Comparison of ENCODE assay signal across 8 mouse cellular contexts in genomic region chr4:98004108-98004625, GRCm38 (mm10).
DNase-seq lines count a peak whose midpoint lies in the region; ATAC-seq lines count a peak whose summit lies in the region.

No protein-coding gene starts in this region.

- 9% methylated on average over 11 of the region's 11 CpGs for WGBS in embryonic facial prominence, embryonic 14.5 days
- WGBS in midbrain, embryonic 12.5 days, result 8% methylated on average over 11 of the region's 11 CpGs
- WGBS in stomach, embryonic 15.5 days, result 11% methylated on average over 11 of the region's 11 CpGs

- H3K9me3 ChIP-seq in embryonic facial prominence, embryonic 14.5 days (ENCODE audit: control insufficient read depth, low read length), result no peaks in the 10 kb centered on the region
- no peaks in the 10 kb centered on the region for H3K9me3 ChIP-seq in midbrain, embryonic 12.5 days
- no peaks in the 10 kb centered on the region for H3K9me3 ChIP-seq in stomach, embryonic 15.5 days

- ATAC-seq in embryonic facial prominence, embryonic 14.5 days (ENCODE audit: low read depth), result peak; percentile 91
- ATAC-seq in midbrain, embryonic 12.5 days (ENCODE audit: low FRiP score, low read depth), result peak; percentile 76
- peak; percentile 89 for ATAC-seq in stomach, embryonic 15.5 days (ENCODE audit: insufficient read depth, low FRiP score, low read depth)

- peak overlapping the region; percentile 90 for H3K27ac ChIP-seq in embryonic facial prominence, embryonic 14.5 days (replicated peaks; ENCODE audit: low read depth, low read length)
- peak overlapping the region; percentile 77 for H3K27ac ChIP-seq in midbrain, embryonic 12.5 days (replicated peaks)
- peak overlapping the region; percentile 91 for H3K27ac ChIP-seq in stomach, embryonic 15.5 days

- H3K4me2 ChIP-seq in embryonic facial prominence, embryonic 14.5 days (ENCODE audit: low read depth, low read length), result peak overlapping the region; percentile 24
- H3K4me2 ChIP-seq in midbrain, embryonic 12.5 days (replicated peaks), result 0 out of 2 replicates have a peak overlapping the region, but pooled peaks have one; percentile 23
- peak overlapping the region; percentile 35 for H3K4me2 ChIP-seq in stomach, embryonic 15.5 days

- peak overlapping the region; percentile 45; the same call in 1 of the 2 replicates for H3K9ac ChIP-seq in embryonic facial prominence, embryonic 14.5 days (ENCODE audit: low read depth, low read length)
- H3K9ac ChIP-seq in midbrain, embryonic 12.5 days (replicated peaks), result no peak overlapping the region
- H3K9ac ChIP-seq in stomach, embryonic 15.5 days, result no peak overlapping the region

- H3K4me1 ChIP-seq in embryonic facial prominence, embryonic 14.5 days (ENCODE audit: control insufficient read depth, insufficient read depth, low read length), result peaks cover 21% of the 10 kb centered on the region
- H3K4me1 ChIP-seq in midbrain, embryonic 12.5 days, result peaks cover 32% of the 10 kb centered on the region
- peaks cover 30% of the 10 kb centered on the region for H3K4me1 ChIP-seq in stomach, embryonic 15.5 days

- intact Hi-C loops in left cerebral cortex, postnatal 4 days (cut with DNase I), result no loop called here

- peak; percentile 81 for DNase-seq in adrenal gland, postnatal 10 days
- DNase-seq in embryonic facial prominence, embryonic 14.5 days (ENCODE audit: low spot score), result peak; percentile 93
- peak; percentile 78 for DNase-seq in heart, adult 8-10 months (ENCODE audit: low spot score)
- peak; percentile 65 to 70 for DNase-seq in kidney, adult 8-10 months
- DNase-seq in left cerebral cortex, postnatal 4 days, result peak; percentile 61
- DNase-seq in thymus, postnatal 36 days, result no peak

- H3K27me3 ChIP-seq in embryonic facial prominence, embryonic 14.5 days (replicated peaks; ENCODE audit: control insufficient read depth, insufficient read depth, low read length), result no peaks in the 10 kb centered on the region
- 0 out of 2 replicates have a peak, but pooled peaks cover 3% of the 10 kb centered on the region for H3K27me3 ChIP-seq in midbrain, embryonic 12.5 days
- no peaks in the 10 kb centered on the region for H3K27me3 ChIP-seq in stomach, embryonic 15.5 days (replicated peaks)

- H3K4me3 ChIP-seq in embryonic facial prominence, embryonic 14.5 days (ENCODE audit: low read depth, low read length), result no peak overlapping the region
- H3K4me3 ChIP-seq in midbrain, embryonic 12.5 days, result no peak overlapping the region
- no peak overlapping the region for H3K4me3 ChIP-seq in stomach, embryonic 15.5 days (replicated peaks)

- peaks cover 11% of the 10 kb centered on the region for H3K36me3 ChIP-seq in embryonic facial prominence, embryonic 14.5 days (ENCODE audit: control insufficient read depth, insufficient read depth, low read length)
- H3K36me3 ChIP-seq in midbrain, embryonic 12.5 days, result no peaks in the 10 kb centered on the region
- H3K36me3 ChIP-seq in stomach, embryonic 15.5 days, result no peaks in the 10 kb centered on the region

Comparison
In these comparisons a context has a peak if more than half of its experiments do, and no peak if none do; other contexts are left out.
1. DNase-seq: peak in adrenal gland, postnatal 10 days (single experiment), embryonic facial prominence, embryonic 14.5 days (single experiment), heart, adult 8-10 months (single experiment), kidney, adult 8-10 months (2 of 2) and left cerebral cortex, postnatal 4 days (single experiment); none in thymus, postnatal 36 days (0 of 2).
2. Peak in every context shown above with its lines, with median percentiles within 50 percentile points of each other: ATAC-seq, H3K27ac ChIP-seq and H3K4me2 ChIP-seq.